Mouse (Mus musculus) thymus, adult 2 months (tissue): ENCODE measurements around the gene Crybg3. TPM values are rescaled to one million over a fixed set of nuclear protein-coding genes. Genes with fewer than 3 reads are reported as not detected.

Experiments
- DNase-seq: peaks from one replicate; pipeline ENCODE4 v3.0.0; 2021
- H3K27ac ChIP-seq: fragments of 200-500 bp; 2 replicates; pipeline ENCODE4 v1.5.1; 2012; ENCODE audit warnings: low read length, control low read depth; ENCODE audit not compliant: control insufficient read depth, insufficient read depth
- H3K27me3 ChIP-seq: fragments of 200-500 bp; 2 replicates; pipeline ENCODE4 v1.6.1; 2012; ENCODE audit warnings: mild to moderate bottlenecking, low read length, moderate library complexity, mixed read lengths; ENCODE audit not compliant: control insufficient read depth, insufficient read depth
- H3K36me3 ChIP-seq: fragments of 200-500 bp; 2 replicates; pipeline ENCODE4 v1.6.1; 2012; ENCODE audit warnings: mild to moderate bottlenecking, low read length, moderate library complexity; ENCODE audit not compliant: control insufficient read depth, insufficient read depth
- H3K4me1 ChIP-seq: fragments of 200-500 bp; replicated peaks from 2 replicates; pipeline ENCODE4 v1.6.1; 2012; ENCODE audit warnings: low read length; ENCODE audit not compliant: control insufficient read depth, insufficient read depth
- H3K4me3 ChIP-seq: fragments of 200-500 bp; 2 replicates; pipeline ENCODE4 v1.5.1; 2012; ENCODE audit warnings: mild to moderate bottlenecking, low read length, control low read depth, moderate library complexity; ENCODE audit not compliant: control insufficient read depth, insufficient read depth
- CTCF ChIP-seq: fragments of 200-500 bp; IDR thresholded peaks from 2 replicates; pipeline ENCODE4 v1.5.1; 2012; ENCODE audit warnings: mild to moderate bottlenecking, control low read depth, low read length, moderate library complexity, borderline replicate concordance; ENCODE audit not compliant: control insufficient read depth, poor library complexity, insufficient read depth; ENCODE audit errors: extremely low read depth
- POLR2A ChIP-seq: fragments of 200-500 bp; IDR thresholded peaks from 2 replicates; pipeline ENCODE4 v1.6.1; 2012; ENCODE audit warnings: mild to moderate bottlenecking, low read length, control low read depth, moderate library complexity; ENCODE audit not compliant: control insufficient read depth, poor library complexity, insufficient read depth; ENCODE audit errors: extremely low read depth
- WGBS: fragments of 180-500 bp; shearing (Covaris S2); methylation state at CpG from one replicate; pipeline ENCODE4 v1.1.7; 2018; 5-methylcytosine and 5-hydroxymethylcytosine counted together
- polyA plus RNA-seq: library from polyadenylated mRNA; depleted of rRNA; stranded (reverse); fragments of >200 nt; gene quantifications from 2 replicates; pipeline ENCODE4 v1.2.3, GENCODE M21; 2012

Crybg3 gene
- polyA plus RNA-seq, 1 experiment: 1.0 TPM

DNA sequence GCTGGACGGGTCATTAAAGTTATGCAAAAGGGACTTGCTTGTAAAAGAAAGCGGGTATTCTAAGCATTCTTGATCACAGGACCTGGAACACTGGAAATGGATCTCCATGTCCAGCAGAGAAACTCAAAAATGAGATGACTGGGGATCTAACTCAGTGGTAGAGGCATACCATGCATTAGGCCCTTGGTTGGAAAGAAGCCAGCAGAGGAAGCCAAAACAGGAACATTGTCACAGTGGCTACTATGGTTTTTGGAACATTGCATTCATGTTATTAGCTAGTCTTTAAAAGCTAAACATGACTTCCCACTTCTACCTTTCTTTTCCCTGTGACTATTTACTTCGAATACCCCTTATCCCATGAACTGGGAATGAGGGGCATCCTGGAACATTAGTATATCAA, 101.6 kb downstream of the Crybg3 start:
- no peak overlapping the region for H3K4me3 ChIP-seq
- DNase-seq: no peak
- WGBS: 91% methylated on average over 3 of the region's 3 CpGs
- no peaks in the 10 kb centered on the region for H3K27me3 ChIP-seq
- H3K4me1 ChIP-seq: no peaks in the 10 kb centered on the region
- no peaks in the 10 kb centered on the region for H3K36me3 ChIP-seq
- no peak for TF ChIP-seq POLR2A
- no peak for TF ChIP-seq CTCF
- H3K27ac ChIP-seq: no peak overlapping the region

- TF ChIP-seq POLR2A (no peak), CTCF (no peak)
- no peak overlapping the region for H3K4me3 ChIP-seq
- no peaks in the 10 kb centered on the region for H3K36me3 ChIP-seq
- no peaks in the 10 kb centered on the region for H3K4me1 ChIP-seq
- no peaks in the 10 kb centered on the region for H3K27me3 ChIP-seq
- 93% methylated on average over 1 of the region's 1 CpGs for WGBS
- H3K27ac ChIP-seq: no peak overlapping the region
- DNase-seq: no peak
Observed at GRCm38 (mm10) chr16:59497947-59498346, 102.8 kb downstream of the Crybg3 start.

GRCm38 (mm10) chr16:59493199-59493598, 107.6 kb downstream of the Crybg3 start:
- TF ChIP-seq CTCF (no peak), POLR2A (no peak)
- Histone ChIP-seq H3K4me3 (no peak overlapping the region), H3K27me3 (no peaks in the 10 kb centered on the region), H3K27ac (no peak overlapping the region), H3K36me3 (peaks cover 17% of the 10 kb centered on the region), H3K4me1 (no peaks in the 10 kb centered on the region)
- no peak for DNase-seq
- WGBS: 95% methylated on average over 14 of the region's 14 CpGs

DNA sequence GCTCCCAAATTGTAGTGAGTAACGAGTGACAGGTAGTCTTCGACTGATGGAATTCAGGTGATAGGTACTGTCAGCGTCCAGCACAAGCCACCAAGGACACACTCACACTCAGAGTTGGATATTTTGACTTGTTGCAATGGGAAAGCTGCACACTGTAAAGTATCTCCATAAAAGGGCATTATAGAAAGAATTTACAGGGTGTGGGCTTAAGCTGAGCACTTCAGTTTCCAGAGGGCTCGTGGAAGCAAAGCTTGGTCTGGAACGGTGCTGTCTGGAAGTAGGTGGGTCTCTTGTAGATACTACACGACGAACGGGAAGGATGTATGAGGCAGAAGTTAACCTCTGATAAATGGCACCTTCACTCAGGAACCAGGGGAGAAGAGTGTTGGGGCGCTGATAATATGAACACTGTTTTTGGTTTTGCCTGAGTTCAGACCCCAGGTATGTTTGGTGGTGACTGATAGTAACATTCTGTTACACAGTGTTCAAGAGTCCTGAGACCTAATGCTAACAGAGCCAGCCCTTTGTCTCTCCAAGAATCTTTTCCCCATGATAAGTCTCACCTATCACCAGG, 112.7 kb downstream of the Crybg3 start:
- Histone ChIP-seq H3K36me3 (peaks cover 47% of the 10 kb centered on the region), H3K27ac (no peak overlapping the region), H3K27me3 (no peaks in the 10 kb centered on the region), H3K4me1 (no peaks in the 10 kb centered on the region), H3K4me3 (no peak overlapping the region)
- no peak for TF ChIP-seq POLR2A
- TF ChIP-seq CTCF: no peak
- WGBS: 94% methylated on average over 9 of the region's 9 CpGs
- DNase-seq: no peak

GRCm38 (mm10) chr16:59487239-59487638, 113.5 kb downstream of the Crybg3 start:
- 91% methylated on average over 7 of the region's 7 CpGs for WGBS
- no peak for DNase-seq
- H3K27me3 ChIP-seq: no peaks in the 10 kb centered on the region

GRCm38 (mm10) chr16:59477955-59478354, 122.8 kb downstream of the Crybg3 start:
- TF ChIP-seq POLR2A (no peak), CTCF (no peak)
- no peaks in the 10 kb centered on the region for H3K27me3 ChIP-seq
- no peak overlapping the region for H3K27ac ChIP-seq
- no peak overlapping the region for H3K4me3 ChIP-seq
- DNase-seq: no peak
- WGBS: 90% methylated on average over 3 of the region's 3 CpGs
- H3K36me3 ChIP-seq: peaks cover 28% of the 10 kb centered on the region
- H3K4me1 ChIP-seq: no peaks in the 10 kb centered on the region

More at GRCm38 (mm10) chr16:59487239-59487638, 113.5 kb downstream of the Crybg3 start:
- H3K27ac ChIP-seq: no peak overlapping the region
- no peak overlapping the region for H3K4me3 ChIP-seq
- no peaks in the 10 kb centered on the region for H3K4me1 ChIP-seq
- TF ChIP-seq POLR2A (no peak), CTCF (no peak)
- H3K36me3 ChIP-seq: peaks cover 55% of the 10 kb centered on the region

GRCm38 (mm10) chr16:59474788-59475187, 126.0 kb downstream of the Crybg3 start:
- DNase-seq: peak; percentile 48
- Histone ChIP-seq H3K4me3 (no peak overlapping the region), H3K36me3 (peaks cover 13% of the 10 kb centered on the region), H3K4me1 (no peaks in the 10 kb centered on the region), H3K27ac (no peak overlapping the region), H3K27me3 (no peaks in the 10 kb centered on the region)
- WGBS: 36% methylated on average over 1 of the region's 1 CpGs
- TF ChIP-seq CTCF (peak; percentile 62; the same call in 1 of the 2 replicates), POLR2A (no peak)
